Mouse (Mus musculus) CH12F3 (cell line): ENCODE data around the gene Ubac2.
"Not testable (repeated sequence)": the region's sequence is repeated elsewhere in the genome, so short reads cannot be mapped to it uniquely, and the experiment has no call there.

Experiments
- in situ Hi-C: fragments of 300-500 bp; cut with MboI; formaldehyde crosslinking; loops from 2 replicates; pipeline ENCODE4 v1.14.3; 2020; ENCODE audit warnings: low sequenced_read_pairs

Gene Ubac2

DNA sequence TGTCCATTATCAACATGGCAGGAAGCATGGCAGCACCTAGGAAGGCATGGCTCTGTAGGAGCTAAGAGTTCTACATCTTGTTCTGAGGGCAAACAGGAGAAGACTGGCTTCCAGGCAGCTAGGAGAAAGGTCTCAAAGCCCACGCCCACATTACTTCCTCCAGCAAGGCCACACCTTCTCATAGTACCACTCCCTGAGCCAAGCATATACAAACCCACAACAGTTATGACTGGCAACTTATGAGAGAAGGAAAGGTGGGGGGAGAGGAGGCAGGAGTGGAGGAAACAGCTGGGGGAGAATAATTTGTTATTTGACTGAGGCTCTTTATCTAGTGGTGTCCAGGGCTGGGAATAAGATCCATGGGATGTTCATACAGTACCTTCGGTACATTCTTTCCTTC is 157.4 kb downstream of the Ubac2 start:
- in situ Hi-C loops: no loop called here

DNA sequence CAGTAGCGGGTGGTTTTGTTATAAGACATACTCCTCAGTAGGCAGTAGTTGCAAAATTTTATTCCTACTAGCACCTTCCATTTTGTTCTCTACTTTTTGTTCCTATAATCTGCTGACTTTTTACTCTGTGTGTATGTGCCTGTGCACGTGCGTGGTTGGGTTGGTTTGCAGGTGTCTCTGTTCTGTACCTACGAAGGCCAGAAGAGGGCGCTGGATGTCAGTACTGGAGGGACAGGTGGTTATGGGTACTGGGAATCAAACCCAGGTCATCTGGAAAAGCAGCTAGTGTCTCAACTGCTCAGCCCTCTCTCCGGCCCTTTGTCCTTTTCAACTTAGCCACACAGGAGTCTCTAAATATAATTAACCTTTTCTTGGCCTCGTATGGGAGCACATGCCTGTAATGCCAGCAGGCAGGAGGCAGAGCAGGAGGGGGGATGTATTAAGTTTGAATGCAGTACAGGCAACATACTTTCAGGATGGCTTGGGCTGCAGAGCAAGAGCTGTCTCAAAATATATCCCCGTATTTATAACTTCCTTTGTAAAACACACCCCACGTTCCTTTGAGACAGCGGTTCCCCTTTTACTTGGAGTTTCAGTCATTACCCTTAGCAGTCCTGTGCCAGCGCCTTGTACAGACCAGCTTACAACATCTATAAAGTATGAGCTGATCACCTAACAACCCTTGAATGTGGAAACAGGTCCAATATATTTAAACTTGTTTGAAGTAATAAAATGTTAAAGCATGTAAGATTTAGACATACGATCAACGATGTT is 160.6 kb downstream of the Ubac2 start:
- in situ Hi-C loops: no loop called here

DNA sequence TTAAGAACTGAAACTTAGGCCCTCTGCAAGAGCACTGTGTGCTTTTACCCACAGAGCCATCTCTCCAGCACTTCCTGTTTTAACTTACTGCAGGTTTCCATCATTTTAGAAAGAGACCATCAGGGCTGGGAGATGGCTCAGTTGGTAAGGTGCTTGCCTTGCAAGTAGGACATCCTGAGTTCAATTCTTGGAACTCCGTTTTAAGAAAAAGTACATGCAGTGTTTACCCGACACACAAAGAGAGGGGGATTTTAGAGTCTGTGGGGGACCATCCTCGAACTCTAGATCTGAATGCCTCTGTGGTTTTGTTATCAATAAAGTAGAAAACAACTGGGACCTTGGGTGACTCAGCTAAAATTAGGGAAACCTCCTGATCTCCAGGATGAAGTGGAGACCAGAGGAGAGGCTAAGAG is 163.0 kb downstream of the Ubac2 start:
- in situ Hi-C loops: no loop called here

DNA sequence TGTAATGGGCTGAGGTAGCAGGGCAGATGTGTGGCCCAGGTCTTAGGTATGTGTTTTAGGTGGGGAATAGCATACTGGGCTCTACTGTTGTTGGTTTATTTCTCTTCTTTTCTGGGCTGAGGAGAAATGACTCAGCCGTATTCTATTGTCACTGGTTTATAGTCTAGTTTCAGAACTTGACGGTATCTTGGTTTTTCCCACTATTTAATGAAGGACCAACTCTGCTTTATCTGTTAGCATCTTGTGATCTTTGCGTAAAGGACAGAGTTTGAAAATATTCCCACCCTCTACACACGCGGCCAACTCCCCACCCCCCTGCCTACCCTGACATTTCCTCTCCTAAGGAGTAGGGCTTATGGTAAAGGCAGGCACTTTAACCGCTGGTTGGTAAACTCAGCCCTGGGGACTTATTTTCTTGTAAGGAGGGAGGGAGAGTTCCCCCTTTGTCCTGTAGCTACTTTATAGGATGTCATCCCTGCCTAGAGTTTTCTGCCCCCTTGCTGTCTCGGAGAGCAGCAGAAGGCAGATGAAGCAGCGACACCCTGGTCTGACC is 163.8 kb downstream of the Ubac2 start:
- in situ Hi-C loops: no loop called here

DNA sequence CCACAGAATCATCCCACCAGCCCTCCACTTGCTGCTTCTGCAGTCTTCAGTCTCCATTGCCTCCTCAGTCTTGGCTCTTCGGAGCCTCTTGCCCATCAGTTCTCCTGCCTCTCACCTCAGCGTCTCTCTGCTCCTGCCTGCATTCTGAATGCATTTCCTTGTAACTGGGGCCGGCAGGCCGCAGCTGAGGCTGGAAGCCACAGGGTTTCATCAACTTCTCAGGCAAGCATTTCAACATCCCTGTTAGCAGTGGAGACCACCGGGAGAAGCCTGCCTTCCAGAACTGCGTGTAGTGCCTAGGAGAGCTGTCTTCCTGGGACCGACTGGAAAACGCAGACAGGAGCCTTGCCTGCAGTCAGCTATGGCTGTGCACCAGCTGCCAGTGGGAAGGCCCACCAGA is 169.4 kb downstream of the Ubac2 start:
- in situ Hi-C loops: no loop called here

DNA sequence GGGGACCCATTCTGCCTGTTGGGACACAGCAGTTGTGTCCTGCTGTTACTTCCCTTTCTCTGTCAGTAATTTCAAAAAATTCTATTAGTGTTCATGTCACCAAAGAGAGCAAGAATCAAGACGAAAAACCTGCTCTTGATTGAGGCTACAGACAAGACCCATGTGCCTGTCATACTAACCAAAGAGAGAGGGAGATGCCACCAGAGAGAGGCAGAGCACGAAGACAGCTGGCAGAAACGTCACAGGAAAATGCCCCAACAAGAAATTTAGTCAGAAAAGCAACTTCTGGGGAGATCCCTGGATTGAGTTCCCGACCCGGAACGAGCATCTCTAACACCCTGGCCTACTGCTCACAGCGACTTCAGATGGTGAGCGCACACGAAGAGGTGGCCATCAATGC is 170.4 kb downstream of the Ubac2 start:
- in situ Hi-C loops: no loop called here

DNA sequence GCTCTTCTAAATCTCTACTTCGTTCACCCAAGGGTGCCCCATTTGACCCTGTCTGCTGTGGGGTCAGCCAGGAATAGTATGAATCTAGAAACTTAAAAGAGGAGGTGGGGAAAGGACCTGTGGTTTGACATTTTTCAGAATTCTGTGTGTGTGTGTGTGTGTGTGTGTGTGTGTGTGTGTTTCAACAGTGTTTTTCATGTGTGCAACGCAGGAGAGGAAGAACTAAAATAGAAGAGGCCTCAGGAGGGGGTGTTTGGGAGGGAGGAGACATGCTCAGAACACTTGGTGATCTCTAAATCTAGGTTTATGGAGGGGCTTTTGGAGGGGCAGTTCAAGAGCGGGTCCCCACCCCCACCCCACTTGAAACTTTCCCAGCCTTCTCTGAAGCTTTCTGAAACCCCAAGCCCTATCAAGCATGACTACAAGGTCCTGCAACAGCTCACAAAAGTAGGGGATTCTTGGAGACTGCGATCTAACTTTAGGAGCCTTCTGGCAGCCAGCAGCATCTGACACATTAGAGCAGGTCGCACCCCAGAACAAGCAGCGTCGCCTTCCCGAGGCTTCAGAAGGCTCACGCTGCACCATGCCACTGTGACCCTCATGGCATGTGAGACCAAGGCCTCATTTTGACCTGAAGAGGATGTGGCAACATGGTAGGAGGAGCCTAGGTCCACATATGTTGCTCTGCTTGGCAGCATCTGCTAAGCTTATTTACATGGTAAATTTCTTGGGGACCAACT is 174.6 kb downstream of the Ubac2 start:
- in situ Hi-C loops: no loop called here

DNA sequence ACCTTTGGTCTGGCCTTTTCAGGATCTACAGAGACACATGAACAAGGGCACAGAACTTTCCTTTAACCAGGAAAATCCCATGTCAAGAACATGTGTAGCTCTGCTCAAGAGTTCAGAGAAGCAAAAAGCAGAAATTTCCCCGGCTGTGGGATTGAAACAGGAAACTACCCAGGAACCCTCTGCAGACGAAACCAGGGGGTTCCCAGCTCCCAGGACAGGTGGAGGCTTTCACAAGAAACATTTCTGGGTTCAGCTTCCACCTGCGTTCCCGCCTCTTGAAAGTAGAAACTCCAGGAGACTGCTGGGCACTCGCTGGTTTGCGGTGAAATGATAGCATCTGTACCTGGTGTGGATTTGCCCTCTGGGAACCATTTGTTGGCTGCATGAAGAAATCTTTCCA is 178.5 kb downstream of the Ubac2 start:
- in situ Hi-C loops: no loop called here

DNA sequence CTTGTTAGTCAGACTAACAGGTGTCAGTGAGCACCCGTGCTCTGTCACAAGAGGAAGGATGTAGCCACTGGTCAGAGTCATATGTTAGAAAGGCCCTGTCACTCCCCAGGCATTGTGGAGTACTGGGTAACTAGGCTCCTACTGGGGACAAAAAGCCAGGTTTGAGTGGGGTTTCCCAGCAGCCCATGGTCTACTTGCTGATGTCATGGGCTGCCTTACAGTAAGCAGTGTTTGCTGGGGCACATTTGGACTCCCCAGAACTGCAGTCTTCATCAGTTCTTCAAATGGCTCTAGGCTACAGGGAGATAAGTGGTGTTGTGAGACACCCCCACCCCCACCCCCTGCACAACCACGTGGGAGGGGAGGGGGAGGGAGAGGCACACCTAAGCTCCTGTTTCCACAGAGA is 179.5 kb downstream of the Ubac2 start:
- in situ Hi-C loops: no loop called here

DNA sequence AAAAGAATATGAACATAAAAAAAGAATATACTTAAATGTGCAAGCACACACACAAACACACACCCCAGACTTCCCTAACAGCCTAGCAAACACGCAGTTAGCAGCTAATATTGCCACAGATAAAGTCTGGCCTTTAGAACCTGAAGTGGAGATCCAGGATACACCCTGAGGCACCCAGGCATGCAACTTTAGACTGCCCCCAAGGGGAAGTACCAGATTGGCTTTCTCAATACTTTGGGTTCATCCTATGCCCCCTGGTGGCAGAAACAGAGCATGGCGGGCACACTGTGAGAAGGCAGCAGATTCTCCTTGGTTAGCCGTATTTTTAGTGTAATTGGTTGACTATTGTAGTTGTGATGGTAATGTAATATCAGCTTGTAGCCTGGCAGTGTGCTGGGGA is 182.2 kb downstream of the Ubac2 start:
- in situ Hi-C loops: loop anchor here (5.0 kb wide), 2 partner anchors 128 to 193 kb away; no protein-coding TSS in a partner anchor

DNA sequence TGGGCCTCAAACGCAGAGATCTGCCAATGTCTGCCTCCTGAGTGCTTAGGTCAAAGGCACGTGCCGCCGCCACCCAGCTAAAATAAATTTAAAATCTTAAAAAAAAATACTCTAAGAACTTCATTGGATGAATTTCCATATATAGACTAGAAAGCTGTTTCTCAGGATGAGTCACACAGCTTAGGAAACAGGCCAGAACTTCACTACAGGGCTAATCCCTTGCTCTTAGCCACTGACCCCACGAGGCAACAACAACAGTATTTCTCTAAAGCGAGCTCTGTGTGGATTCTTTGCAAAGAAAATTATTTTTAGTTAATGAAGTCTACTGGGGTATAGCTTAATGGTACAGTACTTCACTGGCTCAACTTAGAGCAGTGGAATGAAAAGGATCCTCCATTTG is 183.0 kb downstream of the Ubac2 start:
- in situ Hi-C loops: loop anchor here (5.0 kb wide), 2 partner anchors 129 to 194 kb away; no protein-coding TSS in a partner anchor

DNA sequence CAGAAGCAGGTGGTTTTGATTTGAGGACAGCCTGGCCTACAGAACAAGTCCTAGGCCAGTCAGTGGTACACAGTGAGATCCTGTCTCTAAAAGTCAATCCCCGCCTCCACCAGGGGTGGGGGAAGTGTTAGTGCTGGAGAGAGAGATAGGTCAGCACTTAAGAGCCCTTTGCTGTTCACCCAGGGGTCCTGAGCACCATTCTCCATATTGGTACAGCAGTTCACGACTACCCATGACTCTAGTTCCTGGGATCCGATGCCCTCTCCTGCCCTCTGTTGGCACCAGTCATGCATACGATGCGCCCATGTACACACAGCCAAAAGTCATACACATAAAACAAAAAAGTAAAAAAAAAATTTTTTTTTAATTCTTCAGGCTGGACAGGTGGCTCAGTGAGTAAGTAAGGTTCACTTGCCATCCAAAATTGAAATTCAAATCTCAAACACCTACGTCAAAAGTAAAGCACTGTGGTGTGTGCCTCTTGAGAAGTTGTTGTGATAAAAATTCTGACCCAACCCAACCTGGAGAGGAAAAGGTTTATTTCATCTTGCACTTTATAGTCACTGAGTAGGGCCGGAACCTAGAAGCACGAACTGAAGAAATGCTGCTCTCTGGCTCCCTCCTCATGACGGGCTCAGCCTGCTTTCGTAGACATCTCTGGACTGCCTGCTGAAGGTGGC is 184.1 kb downstream of the Ubac2 start:
- in situ Hi-C loops: loop anchor here (5.0 kb wide), 2 partner anchors 130 to 195 kb away; no protein-coding TSS in a partner anchor

DNA sequence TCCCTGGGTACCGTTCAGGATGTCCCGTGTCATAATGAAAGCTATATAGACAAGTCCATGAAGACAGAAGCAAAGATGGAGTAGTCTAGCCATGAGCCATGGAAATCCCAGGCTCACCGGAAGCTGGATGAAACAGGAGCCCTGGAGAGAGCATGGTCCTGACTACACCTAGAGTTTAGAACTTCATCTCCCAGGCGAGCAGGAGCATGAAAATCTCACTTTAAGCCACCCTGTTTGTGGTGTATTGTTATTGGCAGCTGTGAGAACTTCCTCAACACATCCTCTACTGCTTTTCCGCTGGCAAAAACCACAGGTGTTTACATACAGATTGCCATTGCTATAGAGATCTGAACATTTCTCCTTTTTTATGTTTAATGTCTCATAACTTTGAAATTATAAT is 185.2 kb downstream of the Ubac2 start:
- in situ Hi-C loops: loop anchor here (5.0 kb wide), 2 partner anchors 131 to 196 kb away; no protein-coding TSS in a partner anchor

DNA sequence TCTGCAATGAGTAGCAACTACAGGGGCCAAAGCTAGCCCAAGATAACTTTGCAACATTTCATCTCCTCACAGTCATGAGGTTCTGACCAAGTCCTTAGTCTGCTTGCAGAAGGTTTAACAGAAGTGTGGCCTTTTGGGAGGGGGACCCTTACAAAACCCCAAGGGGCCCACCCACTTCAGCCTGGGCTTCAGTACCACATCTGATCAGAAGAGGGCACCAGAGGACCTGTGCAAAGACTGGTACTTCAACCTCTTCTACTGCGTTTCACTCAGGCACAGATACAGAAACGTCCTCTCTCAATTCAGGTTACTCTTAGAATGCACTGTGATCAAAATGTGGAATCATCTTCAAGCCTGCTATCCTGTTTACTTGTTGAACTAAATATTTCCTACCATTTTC is 186.1 kb downstream of the Ubac2 start:
- in situ Hi-C loops: loop anchor here (5.0 kb wide), 2 partner anchors 132 to 197 kb away; no protein-coding TSS in a partner anchor

DNA sequence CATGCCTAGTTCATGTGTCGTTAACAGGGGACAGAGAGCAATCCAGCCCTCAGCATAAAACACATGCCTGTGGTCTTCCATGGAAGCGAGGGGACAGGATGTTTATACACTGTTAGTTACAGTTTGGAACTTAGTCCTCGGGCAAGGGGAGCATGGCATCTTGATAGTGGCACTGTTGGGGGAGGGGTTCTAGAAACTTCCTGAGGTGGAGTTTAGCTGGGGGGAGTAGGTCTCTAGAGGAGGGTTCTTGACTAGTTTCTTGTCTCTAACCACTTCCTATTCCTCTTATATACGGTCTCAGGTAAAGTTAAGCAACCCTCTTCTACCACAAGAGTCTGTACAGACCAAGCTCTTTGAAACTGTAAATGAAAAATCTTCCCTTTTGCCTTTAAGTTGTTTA is 187.8 kb downstream of the Ubac2 start:
- in situ Hi-C loops: no loop called here

DNA sequence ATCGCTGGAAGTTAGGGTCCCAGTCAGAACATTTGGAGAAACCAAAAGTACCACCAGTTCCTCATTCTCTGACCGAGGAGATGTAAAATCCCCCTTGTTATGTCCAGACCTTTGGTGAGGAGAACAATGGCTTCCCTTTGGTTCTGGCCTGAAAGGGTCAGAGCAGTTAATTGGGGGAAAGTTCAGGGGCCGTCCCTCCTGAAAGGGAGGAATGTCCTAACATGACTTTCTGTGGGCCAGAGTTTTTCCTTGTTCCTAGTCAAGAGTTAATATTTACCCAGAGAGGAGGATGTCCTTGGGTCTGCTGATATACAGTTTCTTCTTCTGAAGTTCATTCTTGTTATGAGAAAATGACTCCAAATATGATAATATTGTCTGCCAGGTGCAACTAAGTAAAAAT is 189.6 kb downstream of the Ubac2 start:
- in situ Hi-C loops: not testable (repeated sequence)

DNA sequence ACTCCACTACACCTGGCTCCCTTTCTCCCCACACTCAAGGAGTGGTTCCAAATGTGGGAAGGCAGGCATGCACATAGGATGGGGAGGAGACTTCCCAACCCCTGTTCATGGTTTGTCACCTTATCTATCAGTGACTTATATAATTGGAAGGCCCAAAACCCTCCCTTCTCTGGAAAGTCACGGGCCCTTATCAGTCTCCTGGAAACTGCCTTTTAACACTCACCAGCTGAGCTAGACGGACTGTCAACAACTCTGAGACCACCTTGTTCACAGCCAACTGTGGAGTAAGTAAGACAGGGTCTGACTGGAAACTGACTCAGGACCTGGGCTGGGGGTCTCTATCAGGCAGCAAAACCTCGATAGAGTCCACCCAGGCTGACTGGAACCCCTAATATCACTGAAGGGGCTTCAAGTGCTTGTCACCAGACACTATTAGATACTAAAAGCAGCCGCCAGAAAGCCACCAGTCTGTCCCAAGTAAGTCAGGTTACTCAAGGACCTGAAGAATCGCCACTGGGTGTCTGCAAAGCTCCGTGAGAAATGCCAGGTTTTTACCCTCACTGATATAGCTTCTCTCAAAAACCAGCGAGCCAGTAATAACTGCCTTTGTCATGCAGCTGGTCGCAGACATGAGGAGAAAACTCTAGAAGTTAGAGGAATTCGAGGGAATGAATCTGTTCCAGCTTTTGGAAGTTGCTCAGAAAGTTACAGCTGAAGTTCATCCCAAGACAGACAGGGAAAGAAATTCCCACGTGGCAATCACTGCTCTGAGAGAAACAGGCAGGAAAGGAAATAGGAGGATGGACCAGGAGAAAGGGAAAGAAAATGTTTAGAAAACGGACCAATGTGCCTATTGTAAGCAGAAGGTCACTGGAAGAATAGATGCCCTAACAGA is 190.6 kb downstream of the Ubac2 start:
- in situ Hi-C loops: no loop called here

DNA sequence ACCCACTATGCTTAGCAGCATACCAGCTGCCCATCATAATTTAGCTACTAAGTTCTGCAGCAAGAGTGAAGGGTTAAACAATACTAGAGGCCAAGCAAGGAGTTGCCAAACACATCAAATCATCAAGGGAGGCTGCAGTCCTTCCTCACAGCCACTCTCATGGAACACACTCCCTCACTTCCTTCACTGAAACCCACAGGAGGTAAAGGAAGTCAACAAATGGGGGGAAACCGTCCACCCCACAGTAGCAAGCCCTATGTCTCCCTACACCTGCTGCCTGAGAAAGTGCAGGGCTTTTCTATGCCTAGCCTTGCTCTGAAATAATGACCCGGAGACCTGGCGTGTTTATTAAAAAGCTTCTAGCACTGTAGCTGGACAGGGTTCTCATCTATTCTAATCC is 191.5 kb downstream of the Ubac2 start:
- in situ Hi-C loops: no loop called here
